Mouse (Mus musculus) neural tube, embryonic 12.5 days (tissue): Measurements from ENCODE around the gene Lhfpl2. TPM values are rescaled to one million over a fixed set of nuclear protein-coding genes. Genes with fewer than 3 reads are reported as not detected.

Experiments used
- ATAC-seq: fragments of 200-750 bp; cut with Nextera tagmentation; 2 replicates; pipeline ENCODE4 v1.8.0; 2017; ENCODE audit warnings: low read depth, mild to moderate bottlenecking, moderate TSS enrichment, moderate library complexity; ENCODE audit not compliant: low FRiP score
- H3K27ac ChIP-seq: fragments of 300-500 bp; sonication (generic); 2 replicates; pipeline ENCODE4 v1.5.1; 2016
- H3K27me3 ChIP-seq: fragments of 300-500 bp; sonication (generic); replicated peaks from 2 replicates; pipeline ENCODE4 v1.6.1; 2016; ENCODE audit warnings: mild to moderate bottlenecking
- H3K36me3 ChIP-seq: fragments of 300-500 bp; sonication (generic); 2 replicates; pipeline ENCODE4 v1.6.1; 2016; ENCODE audit warnings: mild to moderate bottlenecking
- H3K4me1 ChIP-seq: fragments of 300-500 bp; sonication (generic); 2 replicates; pipeline ENCODE4 v1.6.1; 2016
- H3K4me2 ChIP-seq: fragments of 300-500 bp; sonication (generic); replicated peaks from 2 replicates; pipeline ENCODE4 v1.6.1; 2016; ENCODE audit warnings: mild to moderate bottlenecking
- H3K4me3 ChIP-seq: fragments of 300-500 bp; sonication (generic); 2 replicates; pipeline ENCODE4 v1.5.1; 2016
- H3K9ac ChIP-seq: fragments of 300-500 bp; sonication (generic); 2 replicates; pipeline ENCODE4 v1.6.1; 2016; ENCODE audit warnings: mild to moderate bottlenecking
- H3K9me3 ChIP-seq: fragments of 300-500 bp; sonication (generic); 2 replicates; pipeline ENCODE4 v1.6.1; 2016; ENCODE audit warnings: mild to moderate bottlenecking
- WGBS: fragments of 180-500 bp; shearing (Covaris S2); methylation state at CpG from one replicate; pipeline ENCODE4 v1.1.7; 2016; 5-methylcytosine and 5-hydroxymethylcytosine counted together
- polyA plus RNA-seq: library from polyadenylated mRNA; unstranded; fragments of >200 nt; fragmentation: Nextera tagmentation; extraction: Ambion mirVana; gene quantifications from 2 replicates; pipeline ENCODE4 v1.2.1, GENCODE M21; 2016

Gene Lhfpl2
- polyA plus RNA-seq, 1 experiment from 2014 or later: 24.2 TPM

DNA sequence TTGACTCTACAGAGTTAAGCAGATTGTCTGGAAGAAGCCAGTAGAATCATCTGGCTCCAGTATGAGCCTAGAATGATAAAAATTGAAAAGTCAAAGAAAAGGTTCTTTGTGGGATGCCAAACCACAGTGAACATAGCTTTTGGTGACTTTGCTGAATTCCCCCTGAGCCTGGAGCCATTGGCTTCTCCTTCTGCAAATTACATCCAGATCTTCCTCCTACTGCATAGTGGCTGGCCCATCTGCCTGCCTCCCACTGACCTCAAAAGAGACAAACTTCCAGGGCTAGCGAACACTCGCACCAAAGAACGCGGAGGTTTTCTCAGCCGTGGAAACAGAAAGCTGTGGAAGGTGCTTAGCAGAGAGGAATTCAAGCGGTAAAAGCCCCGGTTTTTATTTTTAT, 49.4 kb downstream of the Lhfpl2 start:
- no peaks in the 10 kb centered on the region for H3K36me3 ChIP-seq
- H3K27me3 ChIP-seq: no peaks in the 10 kb centered on the region
- H3K4me2 ChIP-seq: no peak overlapping the region
- 75% methylated on average over 7 of the region's 7 CpGs for WGBS
- no peak overlapping the region for H3K9ac ChIP-seq
- no peak overlapping the region for H3K27ac ChIP-seq
- H3K4me1 ChIP-seq: no peaks in the 10 kb centered on the region
- ATAC-seq: no peak
- H3K9me3 ChIP-seq: no peaks in the 10 kb centered on the region
- no peak overlapping the region for H3K4me3 ChIP-seq

GRCm38 (mm10) chr13:94110556-94110955, 53.0 kb downstream of the Lhfpl2 start:
- Histone ChIP-seq H3K4me2 (no peak overlapping the region), H3K9me3 (no peaks in the 10 kb centered on the region), H3K9ac (no peak overlapping the region), H3K27ac (no peak overlapping the region), H3K4me1 (no peaks in the 10 kb centered on the region), H3K4me3 (no peak overlapping the region), H3K27me3 (no peaks in the 10 kb centered on the region), H3K36me3 (no peaks in the 10 kb centered on the region)
- ATAC-seq: no peak
- WGBS: 85% methylated on average over 8 of the region's 8 CpGs

GRCm38 (mm10) chr13:94115476-94115875, 57.9 kb downstream of the Lhfpl2 start:
- H3K4me1 ChIP-seq: 0 out of 2 replicates have a peak, but pooled peaks cover 4% of the 10 kb centered on the region
- H3K27me3 ChIP-seq: no peaks in the 10 kb centered on the region
- H3K4me3 ChIP-seq: no peak overlapping the region
- ATAC-seq: no peak
- no peak overlapping the region for H3K4me2 ChIP-seq
- no peak overlapping the region for H3K9ac ChIP-seq
- 53% methylated on average over 4 of the region's 4 CpGs for WGBS
- 0 out of 2 replicates have a peak, but pooled peaks cover 3% of the 10 kb centered on the region for H3K9me3 ChIP-seq
- no peaks in the 10 kb centered on the region for H3K36me3 ChIP-seq
- no peak overlapping the region for H3K27ac ChIP-seq

DNA sequence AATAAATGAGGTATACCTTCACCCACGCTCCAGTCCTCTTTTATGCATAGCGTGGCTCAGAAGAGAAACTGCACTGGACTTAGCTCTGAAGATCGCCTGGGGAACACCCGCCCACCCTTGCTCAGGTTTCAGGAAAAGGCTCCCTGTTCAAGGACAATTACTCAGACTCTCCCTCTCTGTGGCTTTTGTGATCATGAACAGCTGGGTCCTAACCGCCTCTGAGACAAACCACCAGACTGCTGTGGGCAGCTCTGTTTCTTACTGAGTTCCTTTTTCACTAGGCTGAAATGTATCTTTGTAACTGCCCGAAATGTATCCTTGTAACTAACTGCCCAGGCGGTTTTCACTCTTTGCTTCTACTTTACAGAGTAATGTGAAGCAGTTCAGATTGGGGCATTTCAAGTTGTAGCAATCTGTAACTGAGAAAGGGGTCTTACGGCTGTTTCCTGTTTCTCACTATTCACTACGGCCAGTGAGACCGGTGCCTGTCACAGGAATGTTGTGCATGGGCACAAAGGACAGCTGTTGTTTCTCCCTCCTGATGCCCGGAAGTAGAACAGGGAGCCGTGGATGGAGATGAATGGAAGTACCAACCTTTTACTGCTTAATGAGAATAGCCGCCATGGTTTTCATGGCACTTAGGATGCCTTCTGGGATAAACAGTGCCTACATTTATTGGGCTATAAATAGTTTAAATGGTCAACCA, 59.3 kb downstream of the Lhfpl2 start:
- ATAC-seq: no peak
- Histone ChIP-seq H3K4me3 (no peak overlapping the region), H3K4me1 (0 out of 2 replicates have a peak, but pooled peaks cover 4% of the 10 kb centered on the region), H3K9ac (no peak overlapping the region), H3K9me3 (0 out of 2 replicates have a peak, but pooled peaks cover 3% of the 10 kb centered on the region), H3K27me3 (no peaks in the 10 kb centered on the region), H3K4me2 (peak overlapping the region; percentile 5), H3K27ac (no peak overlapping the region), H3K36me3 (no peaks in the 10 kb centered on the region)
- 22% methylated on average over 13 of the region's 13 CpGs for WGBS

- Histone ChIP-seq H3K27me3 (no peaks in the 10 kb centered on the region), H3K36me3 (no peaks in the 10 kb centered on the region), H3K27ac (no peak overlapping the region), H3K4me1 (0 out of 2 replicates have a peak, but pooled peaks cover 4% of the 10 kb centered on the region), H3K9ac (no peak overlapping the region), H3K4me3 (no peak overlapping the region), H3K4me2 (no peak overlapping the region), H3K9me3 (0 out of 2 replicates have a peak, but pooled peaks cover 3% of the 10 kb centered on the region)
- ATAC-seq: no peak
- WGBS: 82% methylated on average over 10 of the region's 10 CpGs
These were observed 59.9 kb downstream of the Lhfpl2 start for GRCm38 (mm10) chr13:94117522-94117921.

GRCm38 (mm10) chr13:94118091-94118490, 60.5 kb downstream of the Lhfpl2 start:
- no peak for ATAC-seq
- Histone ChIP-seq H3K36me3 (no peaks in the 10 kb centered on the region), H3K27ac (no peak overlapping the region), H3K27me3 (no peaks in the 10 kb centered on the region), H3K9me3 (0 out of 2 replicates have a peak, but pooled peaks cover 3% of the 10 kb centered on the region), H3K4me1 (0 out of 2 replicates have a peak, but pooled peaks cover 4% of the 10 kb centered on the region), H3K4me2 (no peak overlapping the region), H3K4me3 (no peak overlapping the region), H3K9ac (no peak overlapping the region)
- WGBS: 100% methylated on average over 1 of the region's 1 CpGs

DNA sequence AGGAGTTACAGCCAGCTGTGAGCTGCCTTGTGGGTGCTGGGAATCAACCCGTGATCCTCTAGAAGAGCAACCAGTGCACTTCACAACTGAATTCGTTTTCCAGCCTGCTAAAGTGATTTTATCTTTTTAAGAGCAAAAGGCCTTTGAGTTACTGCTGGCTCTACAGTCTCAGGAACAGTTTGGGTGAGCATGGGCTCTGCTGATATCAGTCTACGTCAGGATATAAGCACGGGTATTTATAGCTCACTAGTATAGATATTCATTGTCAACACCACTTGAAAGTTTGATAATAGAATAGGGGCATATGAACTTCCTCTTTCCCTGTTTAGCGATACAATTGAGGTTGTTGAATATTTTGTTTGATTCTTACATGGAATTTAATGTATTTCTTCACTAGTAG, 61.7 kb downstream of the Lhfpl2 start:
- Histone ChIP-seq H3K36me3 (no peaks in the 10 kb centered on the region), H3K9me3 (0 out of 2 replicates have a peak, but pooled peaks cover 3% of the 10 kb centered on the region), H3K27me3 (no peaks in the 10 kb centered on the region), H3K4me1 (0 out of 2 replicates have a peak, but pooled peaks cover 4% of the 10 kb centered on the region), H3K9ac (no peak overlapping the region), H3K4me3 (no peak overlapping the region), H3K27ac (no peak overlapping the region), H3K4me2 (no peak overlapping the region)
- 89% methylated on average over 5 of the region's 5 CpGs for WGBS
- ATAC-seq: no peak

DNA sequence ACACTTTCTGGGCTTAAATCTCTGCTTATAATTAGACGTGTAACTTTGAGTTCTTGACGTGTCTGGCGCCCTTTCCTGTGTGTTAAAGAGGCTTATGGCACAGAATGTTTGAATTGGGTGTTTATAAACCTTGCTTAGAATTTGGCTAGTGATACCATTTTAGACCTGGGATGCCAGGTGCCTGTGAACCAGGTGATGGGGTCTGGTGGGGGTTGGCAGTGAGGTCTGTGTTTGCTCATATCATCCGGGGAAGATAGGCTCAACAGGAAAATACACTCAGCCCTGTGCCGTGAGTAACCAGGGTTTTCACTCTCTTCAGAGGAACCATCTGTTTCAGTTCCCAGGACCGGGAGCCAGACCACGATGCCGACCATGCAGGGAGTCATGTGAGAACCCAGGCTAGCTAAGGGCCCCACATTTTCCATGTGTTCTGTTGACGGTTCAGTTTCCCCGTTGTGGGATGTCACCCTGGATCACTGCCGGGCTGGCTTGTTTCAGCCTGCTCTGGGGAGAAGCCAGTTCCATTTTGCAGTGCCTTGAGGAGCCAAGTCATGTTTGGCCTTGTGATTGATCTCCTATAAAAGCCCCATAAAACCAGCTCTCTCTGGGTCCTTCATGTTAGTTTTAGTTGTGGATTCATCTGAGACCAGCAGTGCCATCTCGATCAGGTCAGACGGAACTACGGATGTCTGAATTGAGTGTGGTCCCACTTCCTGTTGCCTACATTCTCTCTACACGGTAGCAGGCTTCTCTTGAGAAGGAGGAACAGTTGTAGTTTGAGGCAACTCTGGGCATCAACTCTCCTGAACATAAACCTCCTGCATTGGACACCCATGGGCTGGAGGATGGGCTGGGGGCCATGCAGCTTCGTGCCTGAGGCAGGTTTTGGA, 65.4 kb downstream of the Lhfpl2 start:
- H3K4me3 ChIP-seq: no peak overlapping the region
- WGBS: 91% methylated on average over 16 of the region's 16 CpGs
- no peak for ATAC-seq
- H3K4me1 ChIP-seq: no peaks in the 10 kb centered on the region
- no peaks in the 10 kb centered on the region for H3K36me3 ChIP-seq
- no peak overlapping the region for H3K4me2 ChIP-seq
- no peaks in the 10 kb centered on the region for H3K27me3 ChIP-seq
- H3K9me3 ChIP-seq: 0 out of 2 replicates have a peak, but pooled peaks cover 3% of the 10 kb centered on the region
- no peak overlapping the region for H3K27ac ChIP-seq
- no peak overlapping the region for H3K9ac ChIP-seq

GRCm38 (mm10) chr13:94130394-94130793, 72.8 kb downstream of the Lhfpl2 start:
- Histone ChIP-seq H3K9ac (no peak overlapping the region), H3K9me3 (no peaks in the 10 kb centered on the region), H3K4me2 (no peak overlapping the region), H3K27me3 (no peaks in the 10 kb centered on the region), H3K27ac (no peak overlapping the region), H3K36me3 (no peaks in the 10 kb centered on the region), H3K4me1 (0 out of 2 replicates have a peak, but pooled peaks cover 5% of the 10 kb centered on the region), H3K4me3 (no peak overlapping the region)
- WGBS: 66% methylated on average over 7 of the region's 7 CpGs
- no peak for ATAC-seq

GRCm38 (mm10) chr13:94131135-94131534, 73.5 kb downstream of the Lhfpl2 start:
- Histone ChIP-seq H3K4me1 (0 out of 2 replicates have a peak, but pooled peaks cover 9% of the 10 kb centered on the region), H3K4me2 (no peak overlapping the region), H3K9ac (no peak overlapping the region), H3K27me3 (no peaks in the 10 kb centered on the region), H3K4me3 (no peak overlapping the region), H3K36me3 (no peaks in the 10 kb centered on the region), H3K27ac (no peak overlapping the region), H3K9me3 (no peaks in the 10 kb centered on the region)
- 91% methylated on average over 4 of the region's 4 CpGs for WGBS
- ATAC-seq: no peak

- Histone ChIP-seq H3K27ac (no peak overlapping the region), H3K4me3 (no peak overlapping the region), H3K9ac (no peak overlapping the region), H3K36me3 (no peaks in the 10 kb centered on the region), H3K4me1 (0 out of 2 replicates have a peak, but pooled peaks cover 10% of the 10 kb centered on the region), H3K9me3 (no peaks in the 10 kb centered on the region), H3K27me3 (no peaks in the 10 kb centered on the region), H3K4me2 (no peak overlapping the region)
- 53% methylated on average over 13 of the region's 13 CpGs for WGBS
- ATAC-seq: no peak
These were observed 74.8 kb downstream of the Lhfpl2 start for GRCm38 (mm10) chr13:94132187-94132995.
